Mouse (Mus musculus): ENCODE results near the gene Mtm1. TPM values are rescaled to one million over a fixed set of nuclear protein-coding genes. Genes with fewer than 3 reads are reported as not detected.

Gene Mtm1
- 10 to 100 TPM; 20.5 to 21.0 TPM for total RNA-seq (2023)

DNA sequence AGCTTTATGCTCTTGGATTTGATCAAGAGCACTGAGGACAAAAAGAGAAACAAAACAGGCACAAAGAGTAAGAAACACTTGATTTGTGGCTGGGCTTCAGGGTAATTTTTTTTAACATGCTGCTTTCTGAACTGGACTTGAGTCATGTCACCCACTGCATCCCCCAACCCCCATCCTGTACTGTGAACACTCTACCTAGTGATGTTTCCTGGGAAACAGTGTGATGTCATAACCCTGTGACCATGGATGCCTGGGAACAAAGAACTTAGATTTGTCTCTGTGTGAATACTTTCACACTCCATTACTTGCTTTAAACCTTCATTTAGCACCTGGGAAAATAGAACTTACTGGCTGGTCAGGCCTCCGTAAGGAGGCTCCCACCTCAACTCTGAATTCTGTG, at the start of gene Mtm1:
TSS of gene Mtm1 (plus strand) at position 301 of the 400 bp plus-strand sequence.

DNA sequence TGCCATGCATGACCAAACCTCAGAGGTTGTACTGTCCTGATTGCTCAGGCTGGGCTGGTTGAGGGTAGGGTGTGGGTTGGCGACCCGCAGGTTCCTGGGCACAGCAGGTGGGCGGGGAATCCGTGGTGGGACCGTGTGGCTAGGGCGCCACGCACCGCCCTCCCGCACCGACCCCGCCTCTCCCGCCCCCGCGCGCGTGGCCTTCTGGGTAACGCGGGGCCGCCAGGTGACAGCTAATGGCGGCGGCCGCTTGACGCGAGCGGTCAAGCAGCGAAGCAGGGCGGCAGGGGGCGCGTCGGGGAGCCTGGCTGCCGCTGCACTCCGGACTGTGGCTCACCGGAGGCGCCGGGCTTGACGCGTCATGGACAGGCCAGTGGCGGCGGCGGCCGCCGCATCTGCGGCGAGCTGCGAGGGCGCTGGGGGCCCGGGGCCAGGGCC, 154.0 kb downstream of the Mtm1 start, which contains the start of gene Mtmr1:
TSS of gene Mtmr1 (plus strand) at position 207 of the 438 bp plus-strand sequence.

Other genes starting within 250 kb of the Mtm1 start
- under 1 TPM; 0.35 to 0.44 TPM for gene Mamld1, start 160.5 kb upstream of the Mtm1 start, total RNA-seq (2023)
- gene Mtmr1, start 154.0 kb downstream of the Mtm1 start, total RNA-seq (2023) = 10 to 100 TPM; 18.0 to 18.9 TPM